ENCODE assay signal across 9 mouse cellular contexts in genomic region chr17:37029162-37029561, GRCm38 (mm10). TPM values are rescaled to one million over a fixed set of nuclear protein-coding genes. Genes with fewer than 3 reads are reported as not detected.
DNase-seq lines count a peak whose midpoint lies in the region; ATAC-seq and TF ChIP-seq lines count a peak whose summit lies in the region.
"Had no signal": no experiment of that assay in that cellular context is flagged by ENCODE, and none has a peak within 500 bp of the region (broad histone marks: within the 10 kb centered on the region; RNA-seq: fewer than 3 reads in every experiment).

No protein-coding gene starts in this region.

- H3K79me2 ChIP-seq in myocyte (ENCODE audit: control insufficient read depth, insufficient read depth), result no peaks in the 10 kb centered on the region

- ATAC-seq in kidney, embryonic 14.5 days (ENCODE audit: low FRiP score, low TSS enrichment), result 0 out of 2 replicates have a peak, but pooled peaks have one; percentile 16
- ATAC-seq in embryonic facial prominence, embryonic 12.5 days (ENCODE audit: insufficient number of reproducible peaks, insufficient read depth, low FRiP score, low TSS enrichment), result no peak
- ATAC-seq in intestine, embryonic 15.5 days, result peak; percentile 21; the same call in 1 of the 2 replicates

- no peak overlapping the region; the same call in 1 of the 2 replicates for H3K9ac ChIP-seq in kidney, embryonic 14.5 days (ENCODE audit: low read depth, low read length)
- H3K9ac ChIP-seq in embryonic facial prominence, embryonic 12.5 days, result peak overlapping the region; percentile 20; the same call in 1 of the 2 replicates
- H3K9ac ChIP-seq in intestine, embryonic 15.5 days, result no peak overlapping the region

- TF ChIP-seq POLR2A in myocyte (IDR thresholded peaks at IDR 0.05; ENCODE audit: insufficient read length, low read depth), result no peak

- H3K9me3 ChIP-seq in kidney, embryonic 14.5 days (ENCODE audit: control insufficient read depth, low read length), result no peaks in the 10 kb centered on the region
- H3K9me3 ChIP-seq in embryonic facial prominence, embryonic 12.5 days, result no peaks in the 10 kb centered on the region
- H3K9me3 ChIP-seq in intestine, embryonic 15.5 days, result no peaks in the 10 kb centered on the region

- no peaks in the 10 kb centered on the region for H3K4me1 ChIP-seq in kidney, embryonic 14.5 days (ENCODE audit: control insufficient read depth, insufficient read depth, low read length)
- H3K4me1 ChIP-seq in embryonic facial prominence, embryonic 12.5 days, result no peaks in the 10 kb centered on the region
- H3K4me1 ChIP-seq in intestine, embryonic 15.5 days (replicated peaks), result no peaks in the 10 kb centered on the region

- peak overlapping the region; percentile 31 for H3K4me2 ChIP-seq in kidney, embryonic 14.5 days (replicated peaks; ENCODE audit: low read depth, low read length)
- peak overlapping the region; percentile 48 for H3K4me2 ChIP-seq in embryonic facial prominence, embryonic 12.5 days (replicated peaks)
- peak overlapping the region; percentile 58 for H3K4me2 ChIP-seq in intestine, embryonic 15.5 days (replicated peaks)
- H3K4me2 ChIP-seq in myocyte (ENCODE audit: low read depth), result peak overlapping the region; percentile 48

- peak overlapping the region; percentile 39 for H3K4me3 ChIP-seq in kidney, embryonic 14.5 days (ENCODE audit: low read length)
- H3K4me3 ChIP-seq in embryonic facial prominence, embryonic 12.5 days, result peak overlapping the region; percentile 41
- peak overlapping the region; percentile 52 for H3K4me3 ChIP-seq in intestine, embryonic 15.5 days (replicated peaks)
- H3K4me3 ChIP-seq in myocyte, result peak overlapping the region; percentile 24

- no peaks in the 10 kb centered on the region for H3K27me3 ChIP-seq in kidney, embryonic 14.5 days (ENCODE audit: control insufficient read depth, insufficient read depth, low read length)
- no peaks in the 10 kb centered on the region for H3K27me3 ChIP-seq in embryonic facial prominence, embryonic 12.5 days
- no peaks in the 10 kb centered on the region for H3K27me3 ChIP-seq in intestine, embryonic 15.5 days (replicated peaks)
- H3K27me3 ChIP-seq in myocyte (ENCODE audit: control insufficient read depth, insufficient read depth, insufficient read length), result no peaks in the 10 kb centered on the region

- no peak for DNase-seq in kidney, adult 18-20 months
- DNase-seq in gastrocnemius, postnatal 25 days, result no peak
- no peak for DNase-seq in layer of hippocampus, postnatal 36 days
- DNase-seq in Muller cell, postnatal 12 days (ENCODE audit: inconsistent ontology term), result no peak

- H3K27ac ChIP-seq in kidney, embryonic 14.5 days (ENCODE audit: low read depth, low read length), result peak overlapping the region; percentile 92
- peak overlapping the region; percentile 98 for H3K27ac ChIP-seq in embryonic facial prominence, embryonic 12.5 days
- H3K27ac ChIP-seq in intestine, embryonic 15.5 days, result peak overlapping the region; percentile 95

- WGBS in kidney, embryonic 14.5 days, result 69% methylated on average over 8 of the region's 8 CpGs
- 60% methylated on average over 8 of the region's 8 CpGs for WGBS in embryonic facial prominence, embryonic 12.5 days
- 60% methylated on average over 8 of the region's 8 CpGs for WGBS in intestine, embryonic 15.5 days

- H3ac ChIP-seq in myocyte (ENCODE audit: control insufficient read depth, insufficient read length), result no peak overlapping the region

- no peaks in the 10 kb centered on the region for H3K36me3 ChIP-seq in kidney, embryonic 14.5 days (ENCODE audit: control insufficient read depth, insufficient read depth, low read length)
- H3K36me3 ChIP-seq in embryonic facial prominence, embryonic 12.5 days, result no peaks in the 10 kb centered on the region
- H3K36me3 ChIP-seq in intestine, embryonic 15.5 days, result no peaks in the 10 kb centered on the region
- peaks cover 5% of the 10 kb centered on the region for H3K36me3 ChIP-seq in myocyte (ENCODE audit: control insufficient read depth, insufficient read depth)

TF ChIP-seq in myocyte, 11 proteins besides CTCF, POLR2A, EP300 and RAD21:
- TF ChIP-seq MAX (IDR thresholded peaks at IDR 0.05; ENCODE audit: low read depth) (no peak), CEBPB (IDR thresholded peaks at IDR 0.05; ENCODE audit: insufficient read depth, poor library complexity, severe bottlenecking) (no peak), SRF (IDR thresholded peaks at IDR 0.05; ENCODE audit: control insufficient read depth, insufficient read length, low read depth) (no peak), REST (IDR thresholded peaks at IDR 0.05; ENCODE audit: insufficient read depth, insufficient read length) (no peak), TCF12 (IDR thresholded peaks at IDR 0.05; ENCODE audit: insufficient read depth, poor library complexity, severe bottlenecking) (no peak), TCF3 (IDR thresholded peaks at IDR 0.05; ENCODE audit: insufficient read length, low read depth) (no peak), MYOG (IDR thresholded peaks at IDR 0.05; ENCODE audit: control insufficient read depth in 1 of 3, insufficient read depth in 1 of 3, insufficient read length in 2 of 3, low read depth in 2 of 3) (no peak), MYOD1 (IDR thresholded peaks at IDR 0.05; ENCODE audit: control insufficient read depth in 1 of 3, insufficient read length in 2 of 3, low read depth in 2 of 3) (no peak), E2F4 (IDR thresholded peaks at IDR 0.05; ENCODE audit: insufficient read depth) (no peak), USF1 (IDR thresholded peaks at IDR 0.05; ENCODE audit: low read depth) (no peak), POLR2AphosphoS2 (IDR thresholded peaks at IDR 0.05; ENCODE audit: insufficient read length, low read depth) (no peak)

RNA-seq across cellular contexts. Expression of gene Mog, which starts 6.0 kb away (rescaled TPM):
- polyA plus RNA-seq in kidney, embryonic 14.5 days (2014; fragmentation: Nextera tagmentation; extraction: Ambion mirVana), result 0.12 and 0.14 TPM in 2 replicates
- polyA plus RNA-seq in embryonic facial prominence, embryonic 12.5 days (2016; fragmentation: Nextera tagmentation; extraction: Ambion mirVana), result 0.38 and 0.70 TPM in 2 replicates
- 0.13 and 0.14 TPM in 2 replicates for polyA plus RNA-seq in intestine, embryonic 15.5 days (2015; fragmentation: Nextera tagmentation; extraction: Ambion mirVana)
- 0.04 TPM for polyA plus RNA-seq in myocyte (2012; fragmentation: generic; extraction: Trizol)
- total RNA-seq in gastrocnemius, postnatal 25 days (2021), result not detected
- 10 to 100 TPM; 67.6 to 72.6 TPM for total RNA-seq in layer of hippocampus, postnatal 36 days (2021)
- total RNA-seq: hematopoietic stem cell, adult 5-6 weeks had no signal

RNA-seq across cellular contexts. Expression of gene Gabbr1, which starts 16.6 kb away (rescaled TPM):
- polyA plus RNA-seq in kidney, embryonic 14.5 days (2014; fragmentation: Nextera tagmentation; extraction: Ambion mirVana), result 8.1 and 11.6 TPM in 2 replicates
- 19.8 and 20.5 TPM in 2 replicates for polyA plus RNA-seq in embryonic facial prominence, embryonic 12.5 days (2016; fragmentation: Nextera tagmentation; extraction: Ambion mirVana)
- polyA plus RNA-seq in intestine, embryonic 15.5 days (2015; fragmentation: Nextera tagmentation; extraction: Ambion mirVana), result 6.0 and 7.6 TPM in 2 replicates
- 15.9 TPM for polyA plus RNA-seq in myocyte (2012; fragmentation: generic; extraction: Trizol)
- 10 to 100 TPM in 1 of 2 experiments, 1 to 10 TPM in 1; 8.8 to 11.0 TPM for total RNA-seq in gastrocnemius, postnatal 25 days (2021)
- total RNA-seq in layer of hippocampus, postnatal 36 days (2021), result 100 to 1,000 TPM; 688 to 703 TPM

RNA-seq across cellular contexts. Expression of gene Zfp57, which starts 28.2 kb away (rescaled TPM):
- polyA plus RNA-seq in kidney, embryonic 14.5 days (2014; fragmentation: Nextera tagmentation; extraction: Ambion mirVana), result 44.6 and 67.5 TPM in 2 replicates
- polyA plus RNA-seq in embryonic facial prominence, embryonic 12.5 days (2016; fragmentation: Nextera tagmentation; extraction: Ambion mirVana), result 151 and 169 TPM in 2 replicates
- polyA plus RNA-seq in intestine, embryonic 15.5 days (2015; fragmentation: Nextera tagmentation; extraction: Ambion mirVana), result 49.9 and 57.6 TPM in 2 replicates
- 14.2 TPM for polyA plus RNA-seq in myocyte (2012; fragmentation: generic; extraction: Trizol)
- total RNA-seq in gastrocnemius, postnatal 25 days (2021), result under 1 TPM; 0.78 to 0.82 TPM
- total RNA-seq in layer of hippocampus, postnatal 36 days (2021), result 10 to 100 TPM; 15.9 to 18.1 TPM

RNA-seq across cellular contexts. Expression of gene H2-M5, which starts 39.8 kb away (rescaled TPM):
- 0.16 and 0.39 TPM in 2 replicates for polyA plus RNA-seq in kidney, embryonic 14.5 days (2014; fragmentation: Nextera tagmentation; extraction: Ambion mirVana)
- 1.2 and 1.3 TPM in 2 replicates for polyA plus RNA-seq in embryonic facial prominence, embryonic 12.5 days (2016; fragmentation: Nextera tagmentation; extraction: Ambion mirVana)
- 0.24 and 0.28 TPM in 2 replicates for polyA plus RNA-seq in intestine, embryonic 15.5 days (2015; fragmentation: Nextera tagmentation; extraction: Ambion mirVana)
- polyA plus RNA-seq in myocyte (2012; fragmentation: generic; extraction: Trizol), result 0.07 TPM
- not detected for total RNA-seq in gastrocnemius, postnatal 25 days (2021)
- total RNA-seq in layer of hippocampus, postnatal 36 days (2021), result 1 to 10 TPM in 1 of 2 experiments, under 1 TPM in 1; 1.00 to 1.1 TPM
- total RNA-seq: hematopoietic stem cell, adult 5-6 weeks had no signal

RNA-seq across cellular contexts. Expression of gene 2410137M14Rik, which starts 48.1 kb away (rescaled TPM):
- not detected in 2 replicates for polyA plus RNA-seq in kidney, embryonic 14.5 days (2014; fragmentation: Nextera tagmentation; extraction: Ambion mirVana)
- polyA plus RNA-seq in embryonic facial prominence, embryonic 12.5 days (2016; fragmentation: Nextera tagmentation; extraction: Ambion mirVana), result not detected in 2 replicates
- not detected in 2 replicates for polyA plus RNA-seq in intestine, embryonic 15.5 days (2015; fragmentation: Nextera tagmentation; extraction: Ambion mirVana)
- polyA plus RNA-seq in myocyte (2012; fragmentation: generic; extraction: Trizol), result not detected
- not detected for total RNA-seq in gastrocnemius, postnatal 25 days (2021)
- total RNA-seq in layer of hippocampus, postnatal 36 days (2021), result not detected
- total RNA-seq: hematopoietic stem cell, adult 5-6 weeks had no signal
